In genomic region chr11:32576760-32577050, GRCm38 (mm10) we compare ENCODE assay signal across 22 mouse cellular contexts. TPM values are rescaled to one million over a fixed set of nuclear protein-coding genes. Genes with fewer than 3 reads are reported as not detected.
A peak's percentile ranks its signal among the peaks of the same experiment; 100 is the strongest.
DNase-seq lines count a peak whose midpoint lies in the region; ATAC-seq and TF ChIP-seq lines count a peak whose summit lies in the region.
"Had no signal": no experiment of that assay in that cellular context is flagged by ENCODE, and none has a peak within 500 bp of the region (broad histone marks: within the 10 kb centered on the region; RNA-seq: fewer than 3 reads in every experiment).

No protein-coding gene starts in this region.

- H3K36me3 ChIP-seq in heart, embryonic 13.5 days: 0 out of 2 replicates have a peak, but pooled peaks cover 5% of the 10 kb centered on the region
- H3K36me3 ChIP-seq in heart, adult 2 months (ENCODE audit: control insufficient read depth, insufficient read depth, low read length): no peaks in the 10 kb centered on the region
- H3K36me3 ChIP-seq in neural tube, embryonic 11.5 days (ENCODE audit: control insufficient read depth, insufficient read depth, low read length): no peaks in the 10 kb centered on the region
- H3K36me3 ChIP-seq in midbrain, embryonic 13.5 days: no peaks in the 10 kb centered on the region
- H3K36me3 ChIP-seq in neural tube, embryonic 15.5 days: no peaks in the 10 kb centered on the region

- intact Hi-C loops in heart, adult 2 months (cut with DNase I): no loop called here

- no peaks in the 10 kb centered on the region for H3K4me1 ChIP-seq in heart, embryonic 13.5 days
- peaks cover 4% of the 10 kb centered on the region for H3K4me1 ChIP-seq in heart, adult 2 months (ENCODE audit: control insufficient read depth, insufficient read depth, low read length)
- H3K4me1 ChIP-seq in neural tube, embryonic 11.5 days (ENCODE audit: control insufficient read depth, insufficient read depth, low read length): 0 out of 2 replicates have a peak, but pooled peaks cover 2% of the 10 kb centered on the region
- H3K4me1 ChIP-seq in midbrain, embryonic 13.5 days (replicated peaks): peaks cover 9% of the 10 kb centered on the region; the same call in 1 of the 2 replicates
- H3K4me1 ChIP-seq in neural tube, embryonic 15.5 days: peaks cover 10% of the 10 kb centered on the region; the same call in 1 of the 2 replicates

- no peak overlapping the region for H3K27ac ChIP-seq in heart, embryonic 13.5 days (replicated peaks)
- H3K27ac ChIP-seq in heart, adult 2 months: no peak overlapping the region
- H3K27ac ChIP-seq in neural tube, embryonic 11.5 days (ENCODE audit: low read depth, low read length): 0 out of 2 replicates have a peak overlapping the region, but pooled peaks have one; percentile 20
- peak overlapping the region; percentile 35 for H3K27ac ChIP-seq in midbrain, embryonic 13.5 days
- H3K27ac ChIP-seq in neural tube, embryonic 15.5 days (replicated peaks): peak overlapping the region; percentile 37
- H3K27ac ChIP-seq: left cerebral cortex, adult 2 months; liver, embryonic 13.5 days had no signal

- TF ChIP-seq CTCF in heart, adult 2 months (IDR thresholded peaks at IDR 0.05): no peak

- peak overlapping the region; percentile 24; the same call in 1 of the 2 replicates for H3K9ac ChIP-seq in heart, embryonic 13.5 days
- H3K9ac ChIP-seq in heart, adult 2 months (ENCODE audit: low read depth, low read length): no peak overlapping the region
- no peak overlapping the region; the same call in 1 of the 2 replicates for H3K9ac ChIP-seq in neural tube, embryonic 11.5 days (ENCODE audit: low read length)
- H3K9ac ChIP-seq in midbrain, embryonic 13.5 days (replicated peaks): no peak overlapping the region
- no peak overlapping the region for H3K9ac ChIP-seq in neural tube, embryonic 15.5 days (replicated peaks)
- H3K9ac ChIP-seq: liver, embryonic 13.5 days; lung, embryonic 14.5 days had no signal

- no peak for TF ChIP-seq POLR2A in heart, adult 2 months (IDR thresholded peaks at IDR 0.05; ENCODE audit: insufficient read depth, low read depth, low read length)

- WGBS in heart, embryonic 13.5 days: 42% methylated on average over 5 of the region's 5 CpGs
- WGBS in heart, adult 2 months: 58% methylated on average over 5 of the region's 5 CpGs
- 56% methylated on average over 5 of the region's 5 CpGs for WGBS in neural tube, embryonic 11.5 days
- WGBS in midbrain, embryonic 13.5 days: 72% methylated on average over 5 of the region's 5 CpGs
- WGBS in neural tube, embryonic 15.5 days: 64% methylated on average over 5 of the region's 5 CpGs

- no peak overlapping the region for H3K4me3 ChIP-seq in heart, embryonic 13.5 days
- H3K4me3 ChIP-seq in heart, adult 2 months: no peak overlapping the region
- H3K4me3 ChIP-seq in neural tube, embryonic 11.5 days (ENCODE audit: low read depth, low read length): no peak overlapping the region
- no peak overlapping the region for H3K4me3 ChIP-seq in midbrain, embryonic 13.5 days (replicated peaks)
- no peak overlapping the region for H3K4me3 ChIP-seq in neural tube, embryonic 15.5 days (replicated peaks)
- H3K4me3 ChIP-seq: left cerebral cortex, adult 2 months; liver, embryonic 13.5 days had no signal

- no peaks in the 10 kb centered on the region for H3K9me3 ChIP-seq in heart, embryonic 13.5 days
- H3K9me3 ChIP-seq in neural tube, embryonic 11.5 days (ENCODE audit: control insufficient read depth, low read length): no peaks in the 10 kb centered on the region
- no peaks in the 10 kb centered on the region for H3K9me3 ChIP-seq in midbrain, embryonic 13.5 days
- H3K9me3 ChIP-seq in neural tube, embryonic 15.5 days (replicated peaks): no peaks in the 10 kb centered on the region
- H3K9me3 ChIP-seq: liver, embryonic 13.5 days had no signal

- H3K79me2 ChIP-seq in heart, adult 2 months (replicated peaks; ENCODE audit: control insufficient read depth, insufficient read depth, low read length): no peaks in the 10 kb centered on the region

- H3K27me3 ChIP-seq in heart, embryonic 13.5 days (replicated peaks): no peaks in the 10 kb centered on the region
- no peaks in the 10 kb centered on the region for H3K27me3 ChIP-seq in heart, adult 2 months (ENCODE audit: control insufficient read depth, insufficient read depth, low read length)
- no peaks in the 10 kb centered on the region for H3K27me3 ChIP-seq in neural tube, embryonic 11.5 days (ENCODE audit: control insufficient read depth, insufficient read depth, low read length)
- no peaks in the 10 kb centered on the region for H3K27me3 ChIP-seq in midbrain, embryonic 13.5 days
- no peaks in the 10 kb centered on the region for H3K27me3 ChIP-seq in neural tube, embryonic 15.5 days (replicated peaks)
- H3K27me3 ChIP-seq: liver, embryonic 13.5 days had no signal

- no peak for DNase-seq in heart, adult 2 months
- DNase-seq in neural tube, embryonic 11.5 days (ENCODE audit: low spot score): no peak
- DNase-seq in neural tube, embryonic 10.5 days (ENCODE audit: extremely low spot score, low spot score): no peak
- DNase-seq in spleen, postnatal 4 days (ENCODE audit: low spot score in 2 of 2): no peak
- no peak for DNase-seq in testis, postnatal 14 days (ENCODE audit: low spot score)
- DNase-seq: adrenal gland, postnatal 25 days; cerebellum, adult 8-10 months; gastrocnemius, postnatal 36 days; layer of hippocampus, adult 9-11 months; liver, embryonic 13.5 days; lung, embryonic 14.5 days; right cerebral cortex, postnatal 14 days; thymus, postnatal 25 days had no signal

- no peak for ATAC-seq in heart, embryonic 13.5 days (ENCODE audit: extremely low read depth, insufficient number of reproducible peaks, low FRiP score, low TSS enrichment)
- ATAC-seq in neural tube, embryonic 11.5 days (ENCODE audit: insufficient read depth, low FRiP score, low TSS enrichment): no peak
- no peak for ATAC-seq in midbrain, embryonic 13.5 days
- no peak for ATAC-seq in neural tube, embryonic 15.5 days (ENCODE audit: low FRiP score)
- ATAC-seq: intestine, postnatal 0 days had no signal

- no peak for TF ChIP-seq EP300 in heart, adult 2 months (IDR thresholded peaks at IDR 0.05; ENCODE audit: insufficient read depth, low read depth, low read length)

- H3K4me2 ChIP-seq in heart, embryonic 13.5 days: no peak overlapping the region
- H3K4me2 ChIP-seq in neural tube, embryonic 11.5 days (ENCODE audit: low read depth): no peak overlapping the region
- H3K4me2 ChIP-seq in midbrain, embryonic 13.5 days (replicated peaks): no peak overlapping the region
- no peak overlapping the region for H3K4me2 ChIP-seq in neural tube, embryonic 15.5 days
- H3K4me2 ChIP-seq: liver, embryonic 13.5 days; lung, embryonic 14.5 days had no signal

RNA-seq across cellular contexts. Expression of gene Stk10, which starts 43.6 kb away (rescaled TPM):
- polyA plus RNA-seq in heart, embryonic 13.5 days (2015; fragmentation: Nextera tagmentation; extraction: Ambion mirVana): 2.3 and 2.6 TPM in 2 replicates
- total RNA-seq in heart, adult 2 months (2021): 10 to 100 TPM in 1 of 2 experiments, 1 to 10 TPM in 1; 9.2 to 10.1 TPM
- polyA plus RNA-seq in heart, adult 2 months (2012; rRNA removed): 8.4 and 9.8 TPM in 2 replicates
- 2.1 and 2.4 TPM in 2 replicates for polyA plus RNA-seq in neural tube, embryonic 11.5 days (2014; fragmentation: Nextera tagmentation; extraction: Ambion mirVana)
- polyA plus RNA-seq in midbrain, embryonic 13.5 days (2015; fragmentation: Nextera tagmentation; extraction: Ambion mirVana): 1.1 and 2.3 TPM in 2 replicates
- polyA plus RNA-seq in neural tube, embryonic 15.5 days (2015; fragmentation: Nextera tagmentation; extraction: Ambion mirVana): 2.3 and 3.9 TPM in 2 replicates

RNA-seq across cellular contexts. Expression of gene Efcab9, which starts 44.8 kb away (rescaled TPM):
- polyA plus RNA-seq in heart, embryonic 13.5 days (2015; fragmentation: Nextera tagmentation; extraction: Ambion mirVana): 0.25 TPM in 1 of 2 replicates, not detected in the other
- total RNA-seq in heart, adult 2 months (2021): not detected
- polyA plus RNA-seq in heart, adult 2 months (2012; rRNA removed): not detected in 2 replicates
- polyA plus RNA-seq in neural tube, embryonic 11.5 days (2014; fragmentation: Nextera tagmentation; extraction: Ambion mirVana): 0.41 TPM in 1 of 2 replicates, not detected in the other
- polyA plus RNA-seq in midbrain, embryonic 13.5 days (2015; fragmentation: Nextera tagmentation; extraction: Ambion mirVana): 0.35 TPM in 1 of 2 replicates, not detected in the other
- polyA plus RNA-seq in neural tube, embryonic 15.5 days (2015; fragmentation: Nextera tagmentation; extraction: Ambion mirVana): 0.63 TPM in 1 of 2 replicates, not detected in the other
- total RNA-seq: heart, adult 8-10 months; hematopoietic stem cell, adult 5-6 weeks had no signal
- polyA plus RNA-seq: brain, embryonic 14.5 days; large intestine, adult 2 months had no signal

Comparison
In these comparisons a context has a peak if more than half of its experiments do, and no peak if none do; other contexts are left out.
1. H3K27ac ChIP-seq: peak in neural tube, embryonic 11.5 days (single experiment), midbrain, embryonic 13.5 days (single experiment) and neural tube, embryonic 15.5 days (single experiment); none in heart, embryonic 13.5 days (single experiment) and heart, adult 2 months (single experiment).